Mouse (Mus musculus) ES-Bruce4 (cell line): ENCODE results near the gene Kel.

ENCODE experiments used
- CTCF ChIP-seq: IDR thresholded peaks from one replicate; pipeline ENCODE4 v1.8.1; 2011; ENCODE audit warnings: low read depth, low read length
- EP300 ChIP-seq: IDR thresholded peaks from 2 replicates; pipeline ENCODE4 v1.6.1; 2011; ENCODE audit warnings: low read depth, low read length; ENCODE audit not compliant: insufficient read depth

- TF ChIP-seq EP300 (no peak), CTCF (no peak)
Measured at GRCm38 (mm10) chr6:41744664-41745392, 40.7 kb upstream of the Kel start.
